Mouse (Mus musculus) liver, embryonic 13.5 days (tissue): ENCODE measurements around the gene Gpd1l. TPM values are rescaled to one million over a fixed set of nuclear protein-coding genes. Genes with fewer than 3 reads are reported as not detected.

Experiments used
- polyA plus RNA-seq: library from polyadenylated mRNA; unstranded; fragments of >200 nt; fragmentation: Nextera tagmentation; extraction: Ambion mirVana; gene quantifications from 2 replicates; pipeline ENCODE4 v1.2.1, GENCODE M21; 2015

Gpd1l gene
- polyA plus RNA-seq, 1 experiment from 2014 or later, result 7.2 TPM

Other genes starting within 250 kb of the Gpd1l start
- gene Dync1li1, start 245.2 kb downstream of the Gpd1l start, polyA plus RNA-seq, result 23.2 and 24.9 TPM in 2 replicates
- gene Cmtm6, start 202.9 kb downstream of the Gpd1l start, polyA plus RNA-seq, result 21.9 and 27.0 TPM in 2 replicates
- 52.4 and 59.5 TPM in 2 replicates for gene Cmtm7, start 152.1 kb downstream of the Gpd1l start, polyA plus RNA-seq
- 21.0 and 23.2 TPM in 2 replicates for gene Cmtm8, start 89.8 kb downstream of the Gpd1l start, polyA plus RNA-seq
- 0.23 and 0.32 TPM in 2 replicates for gene Osbpl10, start 44.6 kb upstream of the Gpd1l start, polyA plus RNA-seq
- gene Rps27rt, start 48.8 kb upstream of the Gpd1l start, polyA plus RNA-seq, result 242 and 274 TPM in 2 replicates